Mouse (Mus musculus) small intestine, adult 2 months (tissue): ENCODE results near the gene Ptpn11.

ENCODE experiments used
- CTCF ChIP-seq: fragments of 200-500 bp; IDR thresholded peaks from 2 replicates; pipeline ENCODE4 v1.5.1; 2012; ENCODE audit warnings: low read depth, mild to moderate bottlenecking, control low read depth, inconsistent platforms, low read length, moderate library complexity, mixed read lengths; ENCODE audit not compliant: insufficient replicate concordance, insufficient read length; ENCODE audit errors: extremely low read depth
- POLR2A ChIP-seq: fragments of 200-500 bp; IDR thresholded peaks from 2 replicates; pipeline ENCODE4 v1.6.1; 2012; ENCODE audit warnings: low read depth, mild to moderate bottlenecking, control low read depth, inconsistent platforms, low read length, moderate library complexity

GRCm38 (mm10) chr5:121219190-121219589 is 28.0 kb upstream of the Ptpn11 start:
- no peak for TF ChIP-seq CTCF
- no peak for TF ChIP-seq POLR2A
